Mouse (Mus musculus) mouse embryonic stem cell (cell line): ENCODE data around the gene Ccn2.

Experiments used
- in situ Hi-C, 2 experiments: fragments of 300-500 bp; cut with MboI; formaldehyde crosslinking; loops; 1 replicate in 1 of 2; 3 replicates in 1 of 2; pipeline ENCODE4 v1.14.3; 2019 to 2020; ENCODE audit warnings: low sequenced_read_pairs in 2 of 2, low pct_unique_long_range_greater_than_20kb in 1 of 2, mixed read lengths in 1 of 2; ENCODE audit not compliant: unreplicated experiment in 1 of 2

Gene Ccn2

DNA sequence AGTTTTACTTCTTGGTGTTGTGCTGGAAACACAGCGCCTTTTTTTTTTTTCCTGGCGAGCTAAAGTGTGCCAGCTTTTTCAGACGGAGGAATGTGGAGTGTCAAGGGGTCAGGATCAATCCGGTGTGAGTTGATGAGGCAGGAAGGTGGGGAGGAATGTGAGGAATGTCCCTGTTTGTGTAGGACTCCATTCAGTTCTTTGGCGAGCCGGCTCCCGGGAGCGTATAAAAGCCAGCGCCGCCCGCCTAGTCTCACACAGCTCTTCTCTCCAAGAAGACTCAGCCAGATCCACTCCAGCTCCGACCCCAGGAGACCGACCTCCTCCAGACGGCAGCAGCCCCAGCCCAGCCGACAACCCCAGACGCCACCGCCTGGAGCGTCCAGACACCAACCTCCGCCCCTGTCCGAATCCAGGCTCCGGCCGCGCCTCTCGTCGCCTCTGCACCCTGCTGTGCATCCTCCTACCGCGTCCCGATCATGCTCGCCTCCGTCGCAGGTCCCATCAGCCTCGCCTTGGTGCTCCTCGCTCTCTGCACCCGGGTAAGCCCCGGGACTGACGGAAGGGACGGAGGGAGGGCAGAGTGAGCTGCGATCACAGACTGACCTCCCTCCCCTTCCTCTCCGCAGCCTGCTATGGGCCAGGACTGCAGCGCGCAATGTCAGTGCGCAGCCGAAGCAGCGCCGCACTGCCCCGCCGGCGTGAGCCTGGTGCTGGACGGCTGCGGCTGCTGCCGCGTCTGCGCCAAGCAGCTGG, at the start of gene Ccn2:
Gene Ccn2, plus strand, starts transcription at position 193 of the 753 bp plus-strand sequence.
- in situ Hi-C loops = no loop called here

DNA sequence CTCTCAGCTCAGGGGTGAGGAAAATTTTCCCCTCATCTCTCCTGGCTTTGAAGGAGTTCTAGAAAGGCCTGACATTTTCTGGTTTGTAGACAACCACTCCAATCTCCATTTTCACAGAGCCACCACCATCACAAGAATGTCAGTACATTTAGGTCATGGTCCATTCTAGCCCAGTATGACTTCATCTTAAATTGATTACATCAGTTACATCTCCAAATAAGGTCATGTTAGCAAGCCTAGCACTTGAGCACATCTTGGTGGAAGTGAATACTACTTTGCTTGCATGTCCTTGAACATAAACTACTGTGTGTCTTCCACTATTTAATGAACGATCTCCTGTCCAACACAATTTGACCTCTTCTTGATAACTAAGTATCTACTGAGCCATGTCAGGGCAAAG, 42.4 kb upstream of the Ccn2 start:
- in situ Hi-C loops = no loop called here

- in situ Hi-C loops = no loop called here
Observed at GRCm38 (mm10) chr10:24554091-24554490, 41.2 kb upstream of the Ccn2 start.

DNA sequence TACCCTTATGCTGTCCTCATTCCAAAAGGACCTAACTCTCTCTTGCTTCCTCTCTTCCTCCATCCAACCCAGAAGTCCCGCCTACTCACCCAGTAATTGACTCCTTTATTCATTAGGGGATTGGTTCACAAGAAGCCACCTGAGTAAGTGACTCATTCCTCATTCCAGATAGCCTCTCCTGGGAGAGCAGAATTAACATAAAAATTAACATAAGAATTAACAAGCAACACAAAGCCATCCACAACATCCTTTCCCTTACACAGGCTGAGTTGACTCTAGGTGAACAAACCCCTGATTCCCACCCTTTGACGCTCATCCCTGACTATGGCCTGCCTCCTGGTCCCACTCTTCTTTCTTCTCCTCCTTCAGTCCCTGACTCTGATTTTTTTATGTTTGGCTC, 36.9 kb upstream of the Ccn2 start:
- in situ Hi-C loops = no loop called here

GRCm38 (mm10) chr10:24569691-24570420, 25.4 kb upstream of the Ccn2 start:
- in situ Hi-C loops = no loop called here

DNA sequence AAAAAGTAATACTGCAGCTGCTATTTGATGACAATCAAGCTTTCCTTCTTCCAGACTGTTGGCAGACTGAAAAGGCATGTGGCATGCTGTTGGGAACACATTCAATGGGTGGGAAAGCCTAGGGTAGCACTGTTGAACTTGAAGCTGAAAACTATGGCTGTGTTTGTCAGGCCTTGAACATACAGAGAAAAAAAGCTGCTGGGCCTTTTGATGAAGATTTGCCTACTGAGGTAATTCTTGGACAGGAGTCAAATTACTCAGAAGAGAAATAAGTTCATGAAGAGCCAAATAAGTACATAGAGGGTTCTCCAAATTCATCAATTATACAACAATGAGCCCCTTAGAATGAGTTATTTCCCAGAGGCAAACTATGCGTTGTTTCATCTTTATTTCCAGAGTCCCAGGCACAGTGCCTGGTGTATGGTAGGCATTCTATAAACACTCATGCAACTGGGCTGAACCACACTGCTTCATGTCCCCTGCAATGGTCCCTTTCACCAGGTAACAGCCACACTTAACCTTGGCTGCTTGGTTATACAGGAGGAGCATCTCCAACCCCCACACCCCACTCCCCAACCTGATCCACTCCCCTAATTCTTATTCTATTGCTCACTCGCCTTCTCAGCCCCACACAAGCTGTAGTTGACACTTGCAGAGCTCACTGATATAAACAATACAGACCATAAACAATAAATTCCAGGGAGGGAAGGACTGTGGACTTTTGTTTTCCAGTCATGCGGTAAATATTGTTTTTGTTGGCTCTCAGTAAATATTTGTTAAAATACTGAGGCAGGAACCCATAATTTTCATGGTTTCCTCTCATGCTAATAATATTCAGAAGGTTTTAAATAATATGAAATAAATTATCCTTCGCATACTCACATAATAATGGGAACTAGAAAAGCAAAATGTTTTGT, 22.9 kb upstream of the Ccn2 start:
- in situ Hi-C loops = no loop called here

DNA sequence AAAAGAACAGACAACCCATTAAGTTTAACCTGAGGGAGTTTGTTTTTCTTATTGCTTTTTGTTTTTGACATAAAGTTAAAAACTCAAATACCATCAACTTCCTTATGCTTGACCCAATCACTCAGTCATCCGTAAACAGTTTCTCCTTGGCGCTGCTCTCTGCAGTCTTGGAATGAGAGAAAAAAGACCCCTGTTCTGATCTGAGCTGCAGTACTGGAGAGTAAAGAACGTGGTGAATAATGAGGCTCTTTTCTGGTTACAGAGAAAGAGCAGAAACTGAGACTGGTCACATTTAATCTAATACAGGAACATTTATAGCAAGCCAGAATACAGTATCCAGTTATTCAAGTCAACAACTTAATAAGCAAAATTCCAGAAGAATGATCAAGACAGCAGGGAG, 21.8 kb upstream of the Ccn2 start:
- in situ Hi-C loops = no loop called here

DNA sequence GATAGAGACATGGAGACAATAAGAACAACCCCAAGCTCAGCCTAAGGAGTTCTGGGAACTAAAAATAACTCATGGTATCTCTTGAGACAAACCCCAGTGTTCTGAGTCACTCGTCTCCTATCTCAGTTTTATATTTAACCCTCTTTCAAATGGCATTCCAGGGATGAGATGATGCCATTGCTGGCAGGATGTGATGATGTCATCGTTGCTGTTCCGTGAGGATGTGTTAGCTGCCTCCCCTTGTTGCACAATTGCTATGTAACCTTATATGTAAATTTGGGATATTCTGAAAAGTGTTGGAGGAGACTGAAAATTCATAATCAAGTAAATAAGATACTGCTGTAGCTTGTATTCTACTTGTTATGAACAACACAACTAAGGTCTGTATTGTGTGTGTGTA, 14.2 kb upstream of the Ccn2 start:
- in situ Hi-C loops = no loop called here

DNA sequence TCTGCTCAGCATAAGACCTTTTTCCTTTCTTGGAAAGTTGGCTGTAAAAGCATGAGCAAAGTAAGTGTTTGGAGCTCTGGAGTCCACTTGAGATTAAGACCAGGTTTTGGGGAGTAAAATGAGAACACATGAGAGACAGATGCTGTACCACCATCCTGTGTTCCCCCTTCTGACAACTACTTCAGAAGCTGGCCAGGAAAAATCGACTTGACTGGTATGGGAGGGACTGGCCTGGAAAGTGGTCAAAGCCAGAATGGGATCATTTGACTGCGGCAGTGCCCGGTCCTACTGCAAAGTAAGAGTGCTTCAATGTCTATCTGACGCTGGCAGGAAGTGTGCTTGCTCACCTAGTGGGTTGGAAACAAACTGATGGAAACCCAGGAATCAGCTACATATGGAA, 6.4 kb upstream of the Ccn2 start:
- in situ Hi-C loops = no loop called here

DNA sequence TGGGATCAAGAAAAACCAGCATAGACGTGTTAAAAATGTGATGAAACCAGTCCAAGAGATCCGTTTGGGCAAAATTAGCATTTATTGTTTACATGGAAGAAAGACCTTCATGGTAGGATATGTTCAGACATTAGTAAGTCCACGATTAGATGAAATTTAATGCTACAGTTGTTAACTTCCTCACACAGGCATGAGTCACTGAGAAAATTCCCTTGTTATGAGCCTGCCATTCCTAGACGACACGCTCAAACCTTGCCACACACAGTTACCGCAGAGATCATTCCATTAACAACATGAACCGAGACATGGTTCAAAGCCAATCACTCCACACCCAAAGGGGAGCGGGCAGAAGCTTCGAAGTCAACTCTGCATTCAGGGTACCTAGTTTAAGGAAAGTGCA, 6.0 kb upstream of the Ccn2 start:
- in situ Hi-C loops = no loop called here

DNA sequence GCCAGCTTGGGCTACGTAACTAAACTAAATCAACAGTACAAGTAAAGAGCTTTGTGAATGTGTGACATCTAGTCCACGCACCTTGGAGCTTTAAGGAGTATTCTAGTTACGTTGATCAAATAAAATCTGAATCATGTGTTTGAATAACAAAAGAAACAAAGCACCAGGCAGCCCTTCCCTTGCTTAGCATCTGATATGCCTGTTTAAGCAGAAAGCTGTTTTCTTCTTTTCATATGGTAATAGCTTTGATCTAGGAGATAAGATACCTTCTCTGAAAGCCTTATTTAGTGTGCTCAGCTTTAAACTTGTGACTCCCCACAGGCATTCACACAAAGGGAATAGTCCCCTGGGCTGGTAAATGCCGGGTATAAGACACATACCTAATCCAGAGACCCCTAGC, 4.7 kb upstream of the Ccn2 start:
- in situ Hi-C loops = no loop called here

- in situ Hi-C loops = no loop called here
Observed at GRCm38 (mm10) chr10:24591136-24591535, 4.1 kb upstream of the Ccn2 start.

GRCm38 (mm10) chr10:24591741-24592140, 3.5 kb upstream of the Ccn2 start:
- in situ Hi-C loops = no loop called here

DNA sequence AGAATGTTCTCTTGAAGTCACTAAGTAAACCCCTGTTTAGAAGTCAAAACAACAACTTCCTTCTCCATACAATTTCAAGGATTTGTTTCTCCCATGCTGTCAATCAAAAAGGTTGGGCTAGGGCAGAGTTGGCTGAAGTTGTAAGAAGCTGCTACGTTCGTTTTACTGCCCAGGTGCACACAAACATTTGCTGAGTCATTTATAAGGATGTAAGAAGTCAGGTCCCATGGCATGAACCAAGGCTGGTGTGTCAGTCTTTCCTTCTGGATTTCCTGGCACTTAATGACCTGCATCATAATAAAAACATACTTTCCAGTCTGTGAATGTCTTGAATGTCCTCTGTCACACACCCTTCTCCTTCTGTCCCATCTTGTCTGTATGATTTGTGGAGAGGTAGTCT, 2.9 kb upstream of the Ccn2 start:
- in situ Hi-C loops = no loop called here

DNA sequence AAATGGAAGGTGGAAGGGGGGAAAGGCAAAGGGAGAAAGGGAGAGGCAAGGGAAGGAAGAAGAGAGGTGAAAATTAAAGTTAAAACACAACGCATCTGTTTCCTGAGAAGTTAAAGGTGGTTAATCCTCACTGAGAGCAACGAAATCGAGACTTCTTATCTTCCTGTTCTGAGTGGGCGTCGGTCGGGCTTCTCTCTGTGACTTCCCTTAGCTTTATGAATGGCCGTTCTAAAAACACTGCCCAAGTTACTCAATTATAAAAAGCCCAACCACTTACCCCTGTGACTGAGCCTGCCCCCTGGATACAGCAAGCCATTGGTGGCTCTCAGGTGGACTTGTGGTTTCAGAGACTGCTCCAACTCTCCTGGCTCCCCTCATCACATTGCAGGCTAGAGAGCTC, 2.3 kb upstream of the Ccn2 start:
- in situ Hi-C loops = no loop called here

DNA sequence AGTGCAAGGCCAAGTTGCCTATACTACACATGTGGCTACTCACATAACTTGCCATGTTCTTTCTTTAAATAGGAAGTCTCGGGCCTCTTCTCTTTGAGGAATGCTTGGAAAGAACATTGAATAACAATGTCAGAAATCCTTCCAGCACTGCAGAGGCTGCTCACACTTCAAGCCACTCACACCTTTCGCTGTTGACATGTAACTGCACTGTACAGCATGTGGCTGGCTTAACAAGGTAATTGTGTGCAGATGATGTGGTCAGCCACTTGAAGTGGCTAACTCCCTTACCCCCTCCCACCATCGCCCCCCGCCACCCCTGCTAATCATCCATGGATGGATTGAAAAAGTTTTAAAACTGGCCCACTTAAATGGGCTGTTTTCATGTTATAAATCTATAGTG, 1.7 kb upstream of the Ccn2 start:
- in situ Hi-C loops = no loop called here

GRCm38 (mm10) chr10:24596003-24596868, 994 bp downstream of the Ccn2 start:
- in situ Hi-C loops = no loop called here

DNA sequence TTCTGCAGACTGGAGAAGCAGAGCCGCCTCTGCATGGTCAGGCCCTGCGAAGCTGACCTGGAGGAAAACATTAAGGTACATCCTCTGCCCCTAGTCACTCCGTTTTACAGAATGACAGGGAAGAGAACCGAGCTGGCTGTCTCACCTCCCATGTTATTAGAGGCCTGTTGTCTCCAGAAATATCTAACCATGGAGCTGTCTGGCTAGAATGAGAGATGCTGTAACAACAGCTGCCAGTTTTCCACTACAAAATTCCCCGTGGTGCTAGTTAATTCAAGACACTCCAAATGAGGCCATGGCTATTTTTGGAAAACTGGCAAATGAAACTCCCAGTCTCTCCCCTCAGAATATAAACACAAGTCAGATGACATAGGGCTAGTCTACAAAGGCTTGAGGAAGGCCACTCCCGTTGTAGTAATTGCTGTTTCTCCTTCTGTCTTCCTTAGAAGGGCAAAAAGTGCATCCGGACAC, 1.7 kb downstream of the Ccn2 start:
- in situ Hi-C loops = no loop called here
